Mouse (Mus musculus): ENCODE results near the gene Ccdc120. TPM values are rescaled to one million over a fixed set of nuclear protein-coding genes. Genes with fewer than 3 reads are reported as not detected.
"Not testable (repeated sequence)": the region's sequence is repeated elsewhere in the genome, so short reads cannot be mapped to it uniquely, and the experiment has no call there.

Gene Ccdc120
- polyA plus RNA-seq, 1 experiment from 2014 or later = 20.2 TPM

DNA sequence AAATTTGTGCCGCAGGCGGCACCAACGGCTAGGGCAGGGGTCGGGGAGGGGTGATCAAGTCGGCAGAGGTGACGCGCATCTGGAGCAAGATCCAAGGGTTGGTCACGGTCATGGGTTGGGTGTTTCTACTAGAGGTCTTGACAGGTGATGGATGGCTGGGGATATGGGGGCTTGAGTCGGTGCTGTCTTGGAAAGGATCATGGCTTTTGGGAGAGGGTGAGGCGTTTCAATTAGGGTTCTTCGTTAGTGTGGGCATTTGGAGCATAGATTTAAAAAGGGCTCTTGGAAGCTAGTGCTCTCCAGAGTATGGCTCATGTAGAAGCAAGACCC lies 28.5 kb downstream of the Ccdc120 start:
- WGBS = 22% methylated on average over 11 of the region's 11 CpGs
- H3K4me3 ChIP-seq (replicated peaks) = peak overlapping the region; percentile 62
- peaks cover 6% of the 10 kb centered on the region; the same call in 1 of the 2 replicates for H3K4me1 ChIP-seq

DNA sequence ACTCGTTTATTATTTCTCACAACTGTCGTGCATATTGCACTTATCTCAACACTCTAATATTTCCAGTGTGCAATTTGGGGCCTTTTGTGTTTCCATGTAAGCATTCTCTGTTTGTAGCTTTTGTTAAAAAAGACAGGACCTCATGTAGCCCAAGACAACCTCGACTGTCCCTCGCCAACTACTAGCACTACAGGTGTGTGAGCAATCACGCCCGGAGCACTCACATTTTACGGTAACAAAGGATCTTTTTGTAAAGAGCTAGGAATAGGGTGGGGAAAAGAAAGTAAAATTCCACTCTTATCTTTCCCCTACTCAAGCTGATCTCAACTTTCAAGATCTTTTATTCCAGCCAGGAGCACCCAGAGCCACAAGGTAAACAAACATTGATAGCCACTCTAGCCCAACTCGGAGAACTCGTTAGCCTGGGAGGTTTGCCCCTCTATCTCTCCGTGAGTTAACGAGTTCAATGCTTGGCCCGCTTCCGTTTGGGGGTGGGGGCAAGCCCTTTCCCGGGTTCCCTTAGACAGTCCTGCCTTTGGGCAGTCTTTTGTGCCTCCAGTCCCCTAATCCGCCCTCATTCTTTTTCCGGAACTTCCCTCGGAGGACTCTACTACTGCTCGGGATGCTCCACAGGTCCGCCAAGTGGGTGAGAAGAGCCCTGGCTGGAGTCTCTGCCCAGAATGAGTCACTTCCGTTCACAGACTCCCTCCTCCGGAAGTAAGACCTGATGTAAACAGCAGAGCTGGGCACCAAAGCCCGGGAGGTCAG lies 29.0 kb downstream of the Ccdc120 start, which contains the start of gene Gm45208:
Gm45208 (plus strand) TSS at position 732 of the 768 bp plus-strand sequence.
- peak; percentile 87 for ATAC-seq (replicated peaks; ENCODE audit: low FRiP score)
- Histone ChIP-seq H3K27me3 (no peaks in the 10 kb centered on the region), H3K4me1 (peaks cover 6% of the 10 kb centered on the region; the same call in 1 of the 2 replicates), H3K4me2 (peak within 1 kb of the TSS; percentile 65), H3K9ac (peak within 1 kb of the TSS; percentile 52), H3K27ac (peak within 1 kb of the TSS; percentile 96), H3K4me3 (replicated peaks) (peak within 1 kb of the TSS; percentile 62), H3K36me3 (peaks cover 17% of the 10 kb centered on the region), H3K9me3 (replicated peaks) (no peaks in the 10 kb centered on the region)
- 24% methylated on average over 22 of the region's 22 CpGs for WGBS

More for the DNA sequence above, 28.5 kb downstream of the Ccdc120 start:
- peak overlapping the region; percentile 52 for H3K9ac ChIP-seq
- H3K36me3 ChIP-seq = peaks cover 23% of the 10 kb centered on the region
- H3K27ac ChIP-seq = peak overlapping the region; percentile 96; the same call in 1 of the 2 replicates
- ATAC-seq (replicated peaks; ENCODE audit: low FRiP score) = no peak; the same call in 1 of the 2 replicates
- H3K4me2 ChIP-seq = peak overlapping the region; percentile 65
- H3K9me3 ChIP-seq (replicated peaks) = no peaks in the 10 kb centered on the region
- no peaks in the 10 kb centered on the region for H3K27me3 ChIP-seq

- ATAC-seq (replicated peaks; ENCODE audit: low FRiP score); H3K27me3 ChIP-seq; H3K27ac ChIP-seq; H3K9ac ChIP-seq; H3K4me3 ChIP-seq (replicated peaks); H3K4me2 ChIP-seq; H3K9me3 ChIP-seq (replicated peaks); H3K36me3 ChIP-seq; H3K4me1 ChIP-seq: not testable (repeated sequence)
- WGBS = 44% methylated on average over 1 of the region's 1 CpGs
Observed at GRCm38 (mm10) chrX:7716058-7716457, 34.6 kb downstream of the Ccdc120 start.

GRCm38 (mm10) chrX:7714135-7714899 lies 36.4 kb downstream of the Ccdc120 start, which contains the start of gene Wdr45:
Gene Wdr45, plus strand, starts transcription at chrX:7714333.
- Histone ChIP-seq H3K4me3 (replicated peaks) (peak within 1 kb of the TSS; percentile 42), H3K27ac (0 out of 2 replicates have a peak within 1 kb of the TSS, but pooled peaks have one; percentile 41), H3K4me2 (peak within 1 kb of the TSS; percentile 56), H3K9ac (peak within 1 kb of the TSS; percentile 26; the same call in 1 of the 2 replicates)
- not testable (repeated sequence) for H3K27me3 ChIP-seq; H3K9me3 ChIP-seq (replicated peaks); H3K4me1 ChIP-seq; H3K36me3 ChIP-seq
- ATAC-seq (replicated peaks; ENCODE audit: low FRiP score) = peak; percentile 97
- WGBS = 20% methylated on average over 47 of the region's 60 CpGs

DNA sequence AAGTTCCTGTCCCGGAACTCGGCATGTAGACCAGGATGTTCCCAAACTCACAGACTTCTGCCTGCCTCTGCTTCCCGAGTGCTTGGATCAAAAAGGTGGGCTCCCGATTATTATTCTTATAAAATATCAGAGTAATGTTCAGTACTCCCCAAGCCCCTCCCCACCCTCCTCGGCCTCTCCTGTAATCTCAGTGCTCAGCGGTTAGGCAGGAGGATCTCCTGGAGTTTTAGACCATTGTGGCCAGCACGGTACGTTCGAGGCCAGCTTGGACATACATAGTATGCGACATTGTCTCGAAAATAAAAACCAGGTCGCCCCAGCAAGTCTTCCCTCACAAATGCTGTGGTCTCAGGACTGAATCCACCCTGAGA lies 37.0 kb downstream of the Ccdc120 start:
- not testable (repeated sequence) for H3K27me3 ChIP-seq; H3K27ac ChIP-seq; H3K9me3 ChIP-seq (replicated peaks); ATAC-seq (replicated peaks; ENCODE audit: low FRiP score); H3K4me1 ChIP-seq; H3K36me3 ChIP-seq
- WGBS = 28% methylated on average over 6 of the region's 12 CpGs
- Histone ChIP-seq H3K9ac (peak overlapping the region; percentile 26; the same call in 1 of the 2 replicates), H3K4me3 (replicated peaks) (peak overlapping the region; percentile 42), H3K4me2 (peak overlapping the region; percentile 56)

GRCm38 (mm10) chrX:7696954-7697381 lies 53.7 kb downstream of the Ccdc120 start, which contains the start of gene Gpkow:
Gene Gpkow, plus strand, starts transcription at chrX:7697131.
- Histone ChIP-seq H3K9ac (peak within 1 kb of the TSS; percentile 55), H3K9me3 (replicated peaks) (no peaks in the 10 kb centered on the region), H3K4me2 (peak within 1 kb of the TSS; percentile 63), H3K36me3 (peaks cover 25% of the 10 kb centered on the region; the same call in 1 of the 2 replicates), H3K27me3 (no peaks in the 10 kb centered on the region), H3K27ac (no peak within 1 kb of the TSS), H3K4me3 (replicated peaks) (peak within 1 kb of the TSS; percentile 62), H3K4me1 (peaks cover 7% of the 10 kb centered on the region; the same call in 1 of the 2 replicates)
- WGBS = 19% methylated on average over 33 of the region's 33 CpGs
- ATAC-seq (replicated peaks; ENCODE audit: low FRiP score) = peak; percentile 97

DNA sequence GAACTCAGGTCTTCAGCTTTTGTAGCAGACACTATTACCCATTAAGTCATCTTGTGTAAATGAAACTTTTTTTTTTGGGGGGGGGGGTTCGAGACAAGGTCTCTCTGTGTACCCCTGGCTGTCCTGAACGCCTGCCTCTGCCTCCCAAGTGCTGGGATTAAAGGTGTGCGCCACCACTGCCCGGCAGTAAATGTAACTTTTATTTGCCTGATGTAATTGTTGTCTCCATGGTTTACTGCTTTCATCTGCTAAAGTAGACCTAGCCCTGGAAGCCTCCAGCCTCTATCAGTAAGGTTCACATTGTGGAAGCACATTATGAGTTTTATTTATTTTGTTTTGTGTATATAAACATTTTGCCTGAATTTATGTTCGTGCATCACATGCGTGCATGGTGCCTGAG lies 54.2 kb downstream of the Ccdc120 start:
- no peak overlapping the region for H3K9ac ChIP-seq
- ATAC-seq (replicated peaks; ENCODE audit: low FRiP score) = peak; percentile 40
- peak overlapping the region; percentile 62 for H3K4me3 ChIP-seq (replicated peaks)
- H3K27me3 ChIP-seq = no peaks in the 10 kb centered on the region
- H3K4me1 ChIP-seq = peaks cover 7% of the 10 kb centered on the region; the same call in 1 of the 2 replicates
- H3K27ac ChIP-seq = no peak overlapping the region
- H3K4me2 ChIP-seq = peak overlapping the region; percentile 43
- peaks cover 20% of the 10 kb centered on the region; the same call in 1 of the 2 replicates for H3K36me3 ChIP-seq
- WGBS = 32% methylated on average over 6 of the region's 6 CpGs
- no peaks in the 10 kb centered on the region for H3K9me3 ChIP-seq (replicated peaks)

DNA sequence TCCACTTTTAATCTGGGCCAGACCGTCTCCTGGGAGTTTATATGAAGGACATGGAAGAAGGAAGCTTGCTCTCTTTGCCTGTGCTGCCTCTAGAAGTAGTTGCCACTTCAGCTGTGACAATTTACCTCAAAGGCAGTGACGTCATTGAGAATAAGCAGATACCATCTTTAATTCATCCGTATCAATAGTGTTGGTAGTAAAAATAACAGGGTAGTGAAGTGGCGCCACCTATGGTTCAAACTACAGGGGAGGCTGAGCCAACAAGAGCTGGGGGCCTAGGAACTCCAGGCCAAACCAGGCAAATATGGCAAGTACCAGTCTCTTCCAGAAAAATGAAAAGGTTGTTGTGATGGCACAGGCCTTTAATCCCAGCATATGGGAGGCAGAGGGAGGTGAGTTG lies 57.8 kb downstream of the Ccdc120 start:
- H3K27me3 ChIP-seq = no peaks in the 10 kb centered on the region
- H3K4me2 ChIP-seq = no peak overlapping the region
- ATAC-seq (replicated peaks; ENCODE audit: low FRiP score) = no peak
- no peaks in the 10 kb centered on the region for H3K36me3 ChIP-seq
- H3K27ac ChIP-seq = no peak overlapping the region
- no peaks in the 10 kb centered on the region for H3K4me1 ChIP-seq
- H3K4me3 ChIP-seq (replicated peaks) = no peak overlapping the region
- WGBS = 36% methylated on average over 4 of the region's 4 CpGs
- H3K9me3 ChIP-seq (replicated peaks) = no peaks in the 10 kb centered on the region
- no peak overlapping the region for H3K9ac ChIP-seq

GRCm38 (mm10) chrX:7690486-7690885 lies 60.2 kb downstream of the Ccdc120 start:
- Histone ChIP-seq H3K4me3 (replicated peaks) (no peak overlapping the region), H3K9me3 (replicated peaks) (no peaks in the 10 kb centered on the region), H3K4me2 (no peak overlapping the region), H3K27ac (no peak overlapping the region), H3K9ac (no peak overlapping the region), H3K27me3 (no peaks in the 10 kb centered on the region), H3K4me1 (no peaks in the 10 kb centered on the region), H3K36me3 (no peaks in the 10 kb centered on the region)
- ATAC-seq (replicated peaks; ENCODE audit: low FRiP score) = no peak
- 46% methylated on average over 3 of the region's 3 CpGs for WGBS

DNA sequence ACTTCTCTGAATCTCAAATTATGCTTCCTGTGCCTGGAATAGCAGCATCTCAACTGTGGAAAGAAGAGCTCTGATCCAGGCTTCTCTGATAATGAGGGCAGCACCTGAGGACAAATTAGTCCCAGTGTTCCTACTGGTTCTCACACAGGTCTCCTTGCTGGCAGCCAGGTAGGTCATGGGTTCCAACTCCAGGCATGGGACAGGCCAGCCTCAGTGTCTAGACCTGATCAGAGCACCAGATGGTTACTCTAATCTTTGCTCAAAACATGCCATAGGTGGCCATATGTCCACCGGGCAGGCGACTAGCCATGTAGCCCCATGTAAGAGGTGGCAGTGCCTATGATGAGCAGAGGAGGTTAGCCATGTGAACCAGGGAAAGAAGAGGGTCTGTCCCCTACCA lies 62.4 kb downstream of the Ccdc120 start:
- Histone ChIP-seq H3K4me3 (replicated peaks) (no peak overlapping the region), H3K27me3 (no peaks in the 10 kb centered on the region), H3K4me1 (no peaks in the 10 kb centered on the region), H3K27ac (no peak overlapping the region), H3K9ac (no peak overlapping the region), H3K36me3 (no peaks in the 10 kb centered on the region), H3K9me3 (replicated peaks) (no peaks in the 10 kb centered on the region), H3K4me2 (no peak overlapping the region)
- no peak for ATAC-seq (replicated peaks; ENCODE audit: low FRiP score)
- WGBS = 87% methylated on average over 2 of the region's 2 CpGs
